Mouse (Mus musculus): ENCODE data around the gene Slc7a1.

Slc7a1 gene

DNA sequence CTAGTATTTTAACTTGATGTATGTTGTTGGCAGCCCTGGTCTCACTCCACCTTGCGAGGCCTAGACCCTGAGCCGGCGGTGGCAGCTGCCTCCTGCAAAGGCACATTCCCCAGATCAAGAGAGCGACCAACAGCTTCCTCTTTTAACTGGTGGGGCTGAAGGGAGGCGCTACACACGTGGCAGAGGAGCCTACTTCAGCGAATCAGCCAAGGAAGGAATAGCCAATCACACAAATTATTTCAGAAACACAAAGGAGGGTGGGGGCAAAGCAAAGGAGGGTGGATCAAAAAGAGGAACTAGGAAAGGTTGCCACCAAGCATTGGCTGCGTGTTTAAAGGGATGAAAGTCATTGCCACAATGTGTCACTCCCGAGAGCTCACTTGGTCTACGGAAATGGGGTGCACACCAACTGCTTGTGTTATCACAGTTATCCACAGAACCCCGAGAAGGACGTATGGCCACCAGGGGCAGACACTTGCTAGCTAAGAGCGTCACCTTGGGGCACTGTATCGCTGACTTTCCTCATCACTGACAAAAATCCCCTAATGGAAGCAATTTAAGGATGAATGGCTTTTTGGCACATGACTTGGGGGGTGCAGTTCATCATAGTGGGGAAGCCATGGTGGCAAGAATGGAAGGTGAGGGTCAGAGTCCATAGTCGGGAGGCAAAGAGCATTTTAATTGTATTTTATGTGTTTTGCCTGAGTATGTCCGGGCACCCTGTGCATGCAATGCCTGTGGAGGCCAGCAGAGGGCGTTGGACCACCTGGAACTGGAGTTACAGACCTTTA lies 20.1 kb downstream of the Slc7a1 start:
- TF ChIP-seq GATA4 (IDR thresholded peaks at IDR 0.05; ENCODE audit: insufficient replicate concordance, low read length) = no peak

DNA sequence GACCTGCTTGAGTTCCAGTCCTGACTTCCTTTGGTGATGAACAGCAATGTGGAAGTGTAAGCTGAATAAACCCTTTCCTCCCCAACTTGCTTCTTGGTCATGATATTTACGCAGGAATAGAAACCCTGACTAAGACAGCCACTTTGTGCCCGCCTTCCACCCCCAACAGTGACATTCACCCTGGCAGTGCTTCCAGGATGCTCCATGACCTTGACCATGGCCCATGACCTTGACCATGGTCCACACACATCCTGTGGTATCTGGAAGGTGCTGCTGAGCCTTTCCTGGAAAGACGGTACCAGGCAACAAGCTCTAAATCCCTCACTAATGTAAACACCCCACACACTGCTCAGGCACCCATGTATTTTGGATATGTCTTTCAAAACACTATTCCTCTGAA lies 21.0 kb downstream of the Slc7a1 start:
- no peak for TF ChIP-seq GATA4 (IDR thresholded peaks at IDR 0.05; ENCODE audit: insufficient replicate concordance, low read length)

DNA sequence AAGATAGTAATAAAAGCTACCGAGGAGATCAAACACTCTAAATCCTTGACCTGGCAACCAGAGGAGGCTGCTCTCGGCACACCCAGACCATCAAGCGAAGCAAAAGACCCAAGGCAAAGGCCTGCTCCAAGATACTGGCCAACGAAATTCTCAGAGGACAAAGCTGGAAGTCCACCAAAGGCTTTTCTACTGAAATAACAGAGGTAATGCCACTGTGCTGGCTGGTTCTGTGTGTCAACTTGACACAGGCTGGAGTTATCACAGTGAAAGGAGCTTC lies 21.5 kb downstream of the Slc7a1 start:
- TF ChIP-seq GATA4 (IDR thresholded peaks at IDR 0.05; ENCODE audit: insufficient replicate concordance, low read length) = no peak

DNA sequence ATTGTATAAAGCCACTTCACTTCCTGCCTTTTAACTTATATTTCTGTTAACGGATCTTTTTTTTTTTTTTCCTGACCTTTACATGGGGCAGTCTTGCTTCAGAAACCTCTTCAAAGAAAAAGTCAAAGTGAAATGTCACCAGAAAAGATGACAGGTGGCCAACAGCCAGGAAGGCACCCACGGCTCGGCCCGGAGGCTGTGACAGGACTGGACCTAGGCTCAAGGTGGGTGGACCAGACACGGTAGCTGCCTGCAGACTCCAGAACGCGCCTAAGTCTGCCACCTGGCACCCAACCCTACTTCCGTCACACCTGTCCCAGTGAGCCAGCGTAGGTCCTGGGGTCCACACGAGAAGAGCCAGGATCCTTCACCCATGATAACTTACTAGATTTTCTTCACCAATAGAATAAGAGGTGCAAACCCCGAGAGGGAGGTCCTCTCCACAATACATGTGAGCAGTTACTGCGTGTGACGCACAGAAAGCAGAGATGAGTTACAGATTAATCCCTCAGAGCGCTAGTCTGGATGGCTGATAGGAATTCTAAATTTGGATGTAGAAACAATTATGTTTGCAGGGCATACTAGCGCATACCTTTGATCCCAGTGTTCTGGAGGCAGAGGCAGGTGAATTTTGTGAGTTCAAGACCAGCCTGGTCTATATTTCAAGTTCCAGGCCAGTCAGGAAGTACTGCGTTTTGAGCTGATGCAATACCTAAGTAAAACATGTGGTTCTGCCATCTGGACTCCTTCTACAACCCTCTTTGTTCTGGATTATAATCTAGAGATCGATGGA lies 22.1 kb downstream of the Slc7a1 start:
- no peak for TF ChIP-seq GATA4 (IDR thresholded peaks at IDR 0.05; ENCODE audit: insufficient replicate concordance, low read length)

DNA sequence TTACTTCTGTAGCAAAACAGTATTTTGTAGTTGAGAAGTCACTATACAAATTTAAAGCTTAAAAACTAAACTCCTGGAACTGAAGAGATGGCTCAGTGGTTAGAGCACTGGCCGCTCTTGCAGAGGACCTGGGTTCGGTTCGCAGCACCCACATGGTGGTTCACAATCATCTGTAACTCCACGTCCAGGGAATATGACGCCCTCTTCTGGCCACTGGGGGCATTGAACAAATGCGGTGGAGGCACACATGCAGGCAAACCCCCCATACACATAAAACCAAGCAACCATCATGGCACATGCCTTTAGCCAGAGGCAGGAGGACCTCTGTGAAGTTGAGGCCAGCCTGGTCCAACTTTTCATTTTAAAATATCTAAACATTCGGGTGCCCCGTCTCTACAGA lies 23.3 kb downstream of the Slc7a1 start:
- TF ChIP-seq GATA4 (IDR thresholded peaks at IDR 0.05; ENCODE audit: insufficient replicate concordance, low read length) = no peak

DNA sequence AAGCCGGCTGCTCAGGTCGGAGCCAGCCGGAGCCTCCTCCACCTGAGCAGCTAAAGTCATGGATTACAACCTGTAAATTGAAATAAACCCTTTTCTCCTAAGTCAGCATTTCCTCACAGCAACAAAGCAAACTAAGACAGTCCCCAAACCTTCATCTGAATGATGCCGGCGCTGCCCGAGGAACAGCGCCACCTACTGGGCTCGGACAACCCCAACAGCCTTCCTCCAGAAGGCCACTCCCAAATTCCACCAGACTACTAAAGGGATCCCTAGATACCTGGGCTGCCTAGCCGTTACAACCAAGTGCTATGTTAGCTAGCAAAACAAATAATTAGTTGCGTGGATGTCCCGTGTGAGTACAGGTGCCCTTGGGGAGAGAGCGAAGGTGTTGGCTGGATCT lies 24.2 kb downstream of the Slc7a1 start:
- TF ChIP-seq GATA4 (IDR thresholded peaks at IDR 0.05; ENCODE audit: insufficient replicate concordance, low read length) = no peak

DNA sequence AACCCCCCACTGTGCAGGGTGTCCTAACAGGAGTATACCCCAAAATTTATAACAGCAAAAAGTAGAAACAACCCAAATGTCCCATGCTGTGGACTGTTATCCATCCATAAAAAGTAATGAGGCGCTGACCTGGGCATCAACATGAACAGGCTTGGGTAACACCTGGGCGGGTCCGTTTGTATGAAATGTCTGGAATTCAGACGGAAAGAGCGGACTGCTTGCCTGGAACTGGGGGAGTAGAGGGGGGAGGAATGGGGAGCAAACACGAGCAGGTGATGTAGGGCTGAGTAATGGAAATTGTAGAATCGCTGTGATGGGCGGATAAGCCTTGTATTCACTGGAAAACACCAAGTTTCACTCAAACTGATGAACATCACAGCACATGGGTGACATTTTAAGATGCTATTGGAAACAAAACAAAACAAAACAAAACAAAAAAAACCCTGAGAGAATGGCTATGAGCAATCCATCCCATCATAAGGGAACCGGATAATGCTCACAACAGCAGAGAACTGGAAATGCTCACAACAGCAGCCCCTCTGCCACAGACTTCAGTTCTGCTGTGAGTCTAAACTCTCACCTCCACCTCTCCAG lies 26.5 kb downstream of the Slc7a1 start:
- TF ChIP-seq GATA4 (IDR thresholded peaks at IDR 0.05; ENCODE audit: insufficient replicate concordance, low read length) = no peak

DNA sequence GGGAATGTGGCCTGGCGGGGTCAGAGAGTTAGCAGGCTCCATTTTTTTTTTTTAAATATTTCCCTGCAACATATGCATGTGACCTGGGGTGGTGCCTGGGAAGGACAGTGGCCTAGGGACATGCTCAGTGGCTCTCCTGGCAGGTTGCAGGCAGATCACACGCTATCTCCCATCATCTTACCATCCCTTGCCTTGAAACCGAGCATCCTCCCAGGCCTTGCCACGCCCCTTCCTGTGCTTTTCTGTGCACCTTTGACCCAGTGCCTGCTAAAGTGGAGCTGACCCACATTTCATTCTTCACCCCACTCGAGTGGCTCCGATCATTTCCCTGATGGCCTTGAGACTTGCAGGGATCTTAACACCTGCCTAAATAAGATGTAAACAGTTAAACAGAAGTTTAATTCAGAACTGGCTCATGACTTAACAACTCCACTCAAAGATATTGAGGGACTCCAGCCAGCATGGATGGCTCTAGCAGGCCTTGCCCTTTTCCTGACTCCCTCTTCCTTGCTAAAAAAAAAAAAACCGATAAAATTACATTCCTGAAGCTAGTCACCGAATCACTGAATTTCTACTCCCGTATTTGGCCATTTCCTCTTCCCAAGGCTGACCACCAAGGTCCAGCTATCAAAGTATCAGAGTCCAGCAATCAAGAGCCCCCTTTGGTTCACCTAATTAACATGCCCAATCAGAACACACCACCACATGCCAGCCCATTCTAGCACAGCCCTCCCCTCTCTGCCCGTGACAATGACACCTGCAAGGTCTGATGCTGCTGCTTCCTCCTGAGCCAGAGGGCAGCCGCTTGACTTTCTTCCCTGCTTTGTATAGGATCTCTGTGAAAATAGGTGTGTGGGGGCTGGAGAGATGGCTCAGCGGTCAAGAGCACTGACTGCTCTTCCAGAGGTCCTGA lies 27.4 kb downstream of the Slc7a1 start:
- no peak for TF ChIP-seq GATA4 (IDR thresholded peaks at IDR 0.05; ENCODE audit: insufficient replicate concordance, low read length)

DNA sequence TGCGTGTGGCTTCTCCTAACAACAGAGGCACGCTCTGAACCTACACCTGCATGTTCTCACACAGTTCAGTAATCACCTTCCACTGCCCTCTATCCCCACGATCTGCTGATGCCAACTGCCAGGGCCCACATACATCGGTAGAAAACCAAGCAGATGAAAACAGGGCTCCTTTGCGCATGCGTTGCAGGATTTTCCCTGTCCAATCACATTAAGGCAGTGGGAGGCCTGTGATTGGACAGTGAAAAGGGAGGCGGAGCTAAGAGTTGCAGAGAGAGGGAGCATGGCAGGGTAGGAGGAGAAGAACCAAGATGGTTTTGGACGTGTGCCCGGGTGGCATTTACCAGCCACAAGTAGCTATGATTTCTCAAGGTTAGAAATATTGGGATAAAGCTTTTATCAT lies 28.3 kb downstream of the Slc7a1 start:
- no peak for TF ChIP-seq GATA4 (IDR thresholded peaks at IDR 0.05; ENCODE audit: insufficient replicate concordance, low read length)

DNA sequence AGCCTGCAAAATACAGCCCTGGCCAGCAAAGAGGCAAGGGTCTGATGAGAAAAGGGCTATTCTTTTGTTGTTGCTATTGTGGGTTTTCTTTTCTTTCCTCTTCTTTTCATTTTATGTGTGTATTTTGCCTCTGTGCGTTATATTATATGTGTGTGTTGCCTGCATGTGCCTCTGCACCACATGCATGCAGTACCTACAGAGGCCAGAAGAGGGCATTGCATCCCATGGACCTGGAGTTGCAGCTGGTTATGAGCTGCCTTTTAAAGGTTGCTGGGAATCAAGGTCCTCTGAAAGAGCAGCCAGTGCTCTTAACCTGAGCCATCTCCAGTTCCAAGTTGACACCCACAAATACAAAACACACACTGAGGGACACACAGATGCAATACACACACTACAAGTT lies 29.1 kb downstream of the Slc7a1 start:
- no peak for TF ChIP-seq GATA4 (IDR thresholded peaks at IDR 0.05; ENCODE audit: insufficient replicate concordance, low read length)

DNA sequence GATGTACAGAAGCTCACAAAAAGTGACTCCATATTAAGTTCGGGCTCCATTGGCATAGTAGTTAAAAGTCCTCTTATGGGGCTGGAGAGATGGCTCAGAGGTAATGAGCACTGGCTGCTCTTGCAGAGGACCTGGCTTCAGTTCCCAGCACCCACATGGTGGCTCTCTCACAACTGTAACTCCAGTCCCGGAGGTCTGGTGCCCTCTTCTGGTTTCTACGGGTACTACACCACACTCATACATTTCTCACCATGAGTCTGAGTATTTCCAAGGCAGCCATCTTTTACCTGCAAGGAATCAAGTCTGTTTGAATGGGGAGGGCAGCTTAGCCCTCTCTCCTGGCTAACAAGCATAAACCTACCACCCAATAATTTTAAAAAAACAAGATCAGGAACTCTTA lies 30.5 kb downstream of the Slc7a1 start:
- no peak for TF ChIP-seq GATA4 (IDR thresholded peaks at IDR 0.05; ENCODE audit: insufficient replicate concordance, low read length)

DNA sequence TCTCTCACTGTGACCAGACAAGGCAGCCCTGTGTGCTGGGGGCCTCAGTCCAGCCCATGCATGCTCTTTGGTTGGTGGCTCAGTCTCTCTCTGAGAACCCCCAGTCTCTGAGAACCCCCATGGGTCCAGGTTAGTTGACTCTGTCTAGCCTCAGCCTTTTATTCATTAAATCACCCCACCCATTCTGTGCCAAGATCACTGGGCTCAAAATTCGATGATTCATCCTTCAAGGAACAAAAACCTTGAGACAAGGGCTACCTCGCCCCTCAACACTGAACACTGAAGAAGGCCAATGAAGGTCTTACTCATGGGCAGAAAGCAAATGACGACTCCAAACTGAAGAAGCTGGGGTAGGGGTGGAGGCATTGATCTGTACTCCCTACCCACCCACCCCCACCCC lies 31.9 kb downstream of the Slc7a1 start:
- no peak for TF ChIP-seq GATA4 (IDR thresholded peaks at IDR 0.05; ENCODE audit: insufficient replicate concordance, low read length)

DNA sequence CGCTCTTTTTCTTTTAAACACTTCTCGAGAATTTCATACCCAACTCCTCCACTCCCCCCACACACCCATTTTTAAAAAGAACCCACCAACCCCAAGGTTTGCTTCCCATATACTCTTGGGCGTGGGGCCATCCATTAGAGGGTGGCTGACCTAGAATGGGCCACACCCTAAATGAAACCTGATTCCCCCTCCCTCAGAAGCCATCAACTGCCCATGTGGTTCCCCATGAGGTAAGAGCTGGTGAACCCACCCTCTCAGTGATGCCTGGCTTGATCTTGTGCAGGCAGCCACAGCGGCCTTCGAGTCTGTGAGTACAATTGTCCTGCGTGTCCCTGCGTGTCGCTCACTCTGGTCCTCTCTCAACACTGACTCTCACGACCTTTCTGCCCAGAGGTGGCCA lies 33.2 kb downstream of the Slc7a1 start:
- TF ChIP-seq GATA4 (IDR thresholded peaks at IDR 0.05; ENCODE audit: insufficient replicate concordance, low read length) = no peak

DNA sequence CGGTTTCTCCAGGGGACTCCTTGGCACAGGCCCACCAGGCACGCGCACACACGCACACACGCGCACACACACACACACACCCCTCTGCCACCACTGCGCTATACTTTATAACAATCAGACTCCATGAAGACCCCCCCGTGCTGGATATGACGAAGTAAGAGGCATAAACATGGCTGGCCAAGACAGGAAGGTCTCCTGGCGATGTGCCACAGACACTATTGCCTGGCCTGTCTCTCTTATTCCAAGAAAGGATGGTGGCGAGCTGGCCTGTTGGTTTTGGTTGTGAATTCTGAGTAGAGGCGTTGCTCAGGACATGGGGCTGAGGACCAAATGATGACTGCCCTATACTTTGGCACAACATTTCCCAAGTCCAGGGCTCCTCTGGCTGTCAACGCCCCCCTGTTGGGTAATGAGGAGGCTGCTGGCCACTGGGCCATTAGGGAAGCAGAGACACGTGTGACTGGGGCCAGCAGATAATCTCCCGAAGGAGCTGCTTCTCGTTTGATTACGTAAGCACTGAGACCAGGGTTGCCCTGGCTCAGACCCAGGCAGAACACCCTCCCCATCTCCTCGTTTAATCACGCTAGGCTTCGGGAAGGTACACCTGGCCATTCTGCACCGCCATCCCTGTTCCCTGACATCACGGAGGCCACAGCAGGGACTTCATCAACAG lies 36.1 kb downstream of the Slc7a1 start:
- no peak for TF ChIP-seq GATA4 (IDR thresholded peaks at IDR 0.05; ENCODE audit: insufficient replicate concordance, low read length)

DNA sequence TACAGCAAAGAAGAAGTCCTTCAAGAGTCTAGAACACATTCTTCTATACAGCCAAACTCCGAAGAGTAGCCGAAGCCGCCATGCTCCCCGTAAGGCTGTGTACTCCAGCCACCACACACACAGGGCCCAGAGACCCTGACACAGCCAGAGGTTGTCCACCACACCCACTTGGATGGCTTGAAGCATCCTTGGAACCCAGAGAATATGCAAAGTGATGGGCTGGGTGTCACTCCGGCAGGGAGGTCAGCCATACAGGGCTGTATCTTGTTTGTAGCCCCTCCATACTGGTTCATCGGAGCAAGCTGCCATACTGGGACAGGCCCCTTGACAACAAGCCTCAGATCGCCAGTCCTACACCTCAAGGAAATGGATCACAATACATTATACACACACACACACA lies 37.4 kb downstream of the Slc7a1 start:
- no peak for TF ChIP-seq GATA4 (IDR thresholded peaks at IDR 0.05; ENCODE audit: insufficient replicate concordance, low read length)

All from liver, adult (tissue).